Mouse (Mus musculus): ENCODE measurements around the gene Itih2.

DNA sequence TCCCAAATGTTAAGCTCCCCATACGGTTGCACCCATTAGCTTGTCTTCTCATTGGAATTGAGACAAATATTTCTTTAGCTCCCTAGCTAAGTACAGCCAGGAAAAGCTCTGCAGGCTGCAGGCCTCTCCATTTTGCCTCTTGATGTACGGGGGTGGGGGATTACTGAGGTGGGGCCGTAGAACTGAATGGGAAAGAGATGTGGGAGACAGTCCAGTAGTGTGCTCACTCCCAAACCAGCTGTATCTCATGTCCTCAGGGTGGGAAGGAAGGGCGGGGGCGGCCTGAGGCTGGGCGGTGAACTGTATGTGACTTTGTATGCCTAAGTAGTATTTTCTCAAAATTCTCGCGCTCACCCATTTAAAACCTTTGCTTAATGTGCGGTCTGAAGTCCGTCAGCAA, 26.0 kb upstream of the Itih2 start:
- TF ChIP-seq CTCF (IDR thresholded peaks at IDR 0.05; ENCODE audit: extremely low read depth, insufficient read length, insufficient replicate concordance, low read depth, low read length) (no peak), POLR2A (IDR thresholded peaks at IDR 0.05; ENCODE audit: low read depth, low read length) (no peak)
